Mouse (Mus musculus): ENCODE measurements around the gene Kdelr3. TPM values are rescaled to one million over a fixed set of nuclear protein-coding genes. Genes with fewer than 3 reads are reported as not detected.

The Kdelr3 gene
- polyA plus RNA-seq (2012; rRNA removed) = 11.9 and 34.4 TPM in 2 replicates

DNA sequence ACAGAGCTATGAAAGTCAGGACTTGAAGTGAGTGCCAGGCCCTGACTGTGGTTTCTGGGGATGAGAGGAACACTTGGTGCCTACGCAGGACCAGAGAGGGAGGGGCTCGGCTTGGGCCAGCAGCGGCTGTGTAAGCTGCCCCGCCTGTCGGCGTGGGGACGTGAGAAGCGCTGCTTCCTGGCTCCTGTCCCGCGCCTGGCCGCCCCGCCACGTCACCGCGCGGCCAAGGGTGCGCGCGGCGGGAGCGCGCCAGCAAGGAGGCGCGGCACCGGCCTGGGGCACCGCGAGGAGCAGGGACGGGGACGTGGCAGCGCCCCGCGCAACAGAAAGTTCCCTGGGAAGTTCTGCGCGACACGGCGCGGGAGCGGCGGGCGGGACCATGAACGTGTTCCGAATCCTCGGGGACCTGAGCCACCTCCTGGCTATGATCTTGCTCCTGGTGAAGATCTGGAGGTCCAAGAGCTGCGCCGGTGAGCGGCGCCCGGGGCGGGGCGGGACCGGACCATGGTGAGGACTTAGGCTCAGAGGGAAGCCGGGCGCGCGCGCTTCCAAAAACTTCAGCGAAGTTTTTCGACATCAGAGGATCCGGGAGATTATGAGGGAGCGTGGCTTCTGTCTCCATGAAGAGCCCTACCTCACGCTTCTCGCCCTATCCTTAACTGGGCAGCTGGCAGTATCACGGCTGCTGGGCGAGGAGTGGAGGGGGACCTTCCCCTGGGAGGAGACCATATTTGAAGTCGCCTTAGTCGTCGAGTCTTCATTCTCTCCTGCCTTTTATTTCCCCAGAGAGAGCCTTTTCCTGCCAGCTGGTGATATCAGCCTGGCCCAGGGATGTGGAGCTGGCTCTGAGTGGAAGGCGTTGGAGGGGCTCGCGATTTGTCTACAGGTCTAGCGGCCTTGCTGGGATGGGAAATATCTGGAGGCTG lies at the start of gene Kdelr3:
Gene Kdelr3, plus strand, starts transcription at position 241 of the 926 bp plus-strand sequence.

GRCm38 (mm10) chr15:79504707-79505452 lies 11.3 kb upstream of the Kdelr3 start, which contains the start of gene Kcnj4:
Gene Kcnj4, minus strand, starts transcription at chr15:79505241.

DNA sequence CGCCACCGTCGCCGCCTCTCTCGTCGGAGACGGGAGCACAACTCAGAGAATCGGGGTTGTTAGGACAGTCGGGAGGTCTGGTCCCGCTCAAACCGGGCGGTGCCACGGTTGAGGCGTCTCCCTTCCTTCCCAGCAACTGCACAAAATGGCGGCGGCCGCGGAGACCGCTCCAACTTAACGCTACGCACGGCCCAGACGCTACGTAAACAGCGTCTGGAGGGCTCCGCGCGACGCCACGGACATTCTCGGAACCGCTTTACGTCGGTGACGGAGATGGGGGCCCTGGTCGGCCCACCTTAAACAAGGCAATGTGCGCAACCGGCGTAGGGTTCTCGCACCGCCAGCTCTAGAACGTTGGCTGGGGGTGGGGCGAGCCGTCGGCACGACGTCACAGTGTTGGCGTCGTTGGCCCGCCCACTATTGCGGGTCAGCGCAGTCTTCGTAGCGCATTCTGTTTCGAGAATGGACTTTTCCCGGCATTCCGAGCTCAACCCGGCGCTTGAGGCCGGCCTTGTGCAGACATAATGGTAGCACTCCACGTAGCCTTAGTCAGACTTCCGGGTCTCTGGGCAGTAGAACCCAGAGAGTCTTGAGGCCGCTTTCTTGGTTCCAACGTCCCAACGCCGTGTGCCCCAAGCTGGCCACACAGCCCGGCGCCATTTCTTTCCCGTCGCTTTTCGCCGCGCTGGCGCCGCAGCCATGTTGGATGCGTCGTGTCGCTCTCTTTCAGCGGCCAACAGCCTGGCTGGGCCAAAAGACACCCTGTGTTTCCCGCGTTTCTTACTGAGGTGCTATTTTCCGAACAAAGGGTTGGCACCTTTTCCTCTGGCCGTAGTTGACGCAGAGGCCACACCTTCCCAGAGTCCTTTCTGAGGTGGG lies 30.4 kb downstream of the Kdelr3 start, which contains the start of gene Ddx17:
Gene Ddx17, minus strand, starts transcription at position 332 of the 879 bp plus-strand sequence.

Other genes with a start within 250 kb of the Kdelr3 start
- 1.6 and 1.7 TPM in 2 replicates for gene Baiap2l2, start 230.9 kb upstream of the Kdelr3 start, polyA plus RNA-seq (2012; rRNA removed)
- 99.6 and 99.9 TPM in 2 replicates for gene Pla2g6, start 188.0 kb upstream of the Kdelr3 start, polyA plus RNA-seq (2012; rRNA removed)
- gene Maff, start 169.8 kb upstream of the Kdelr3 start, polyA plus RNA-seq (2012; rRNA removed) = 3.2 and 3.7 TPM in 2 replicates
- gene Tmem184b, start 112.8 kb upstream of the Kdelr3 start, polyA plus RNA-seq (2012; rRNA removed) = 48.8 and 63.0 TPM in 2 replicates
- gene Csnk1e, start 60.8 kb upstream of the Kdelr3 start, polyA plus RNA-seq (2012; rRNA removed) = 351 and 357 TPM in 2 replicates
- gene Kcnj4, start 11.2 kb upstream of the Kdelr3 start, polyA plus RNA-seq (2012; rRNA removed) = 0.36 and 0.53 TPM in 2 replicates
- gene Ddx17, start 30.3 kb downstream of the Kdelr3 start, polyA plus RNA-seq (2012; rRNA removed) = 804 and 850 TPM in 2 replicates
- 5.2 and 6.8 TPM in 2 replicates for gene Dmc1, start 88.7 kb downstream of the Kdelr3 start, polyA plus RNA-seq (2012; rRNA removed)
- 27.0 and 29.2 TPM in 2 replicates for gene Fam227a, start 142.5 kb downstream of the Kdelr3 start, polyA plus RNA-seq (2012; rRNA removed)
- gene Cby1, start 142.8 kb downstream of the Kdelr3 start, polyA plus RNA-seq (2012; rRNA removed) = 40.1 and 45.6 TPM in 2 replicates
- gene Tomm22, start 154.4 kb downstream of the Kdelr3 start, polyA plus RNA-seq (2012; rRNA removed) = 105 and 118 TPM in 2 replicates
- gene Josd1, start 171.5 kb downstream of the Kdelr3 start, polyA plus RNA-seq (2012; rRNA removed) = 30.5 and 32.9 TPM in 2 replicates
- gene Gtpbp1, start 174.4 kb downstream of the Kdelr3 start, polyA plus RNA-seq (2012; rRNA removed) = 48.9 and 49.8 TPM in 2 replicates
- 43.2 and 47.2 TPM in 2 replicates for gene Sun2, start 226.1 kb downstream of the Kdelr3 start, polyA plus RNA-seq (2012; rRNA removed)

Measured in central nervous system, embryonic 14 days (tissue).